Mouse (Mus musculus) skeletal muscle tissue, adult 2 months (tissue): ENCODE measurements around the gene Nfe2l1.
A peak's percentile ranks its signal among the peaks of the same experiment; 100 is the strongest.
"Not testable (repeated sequence)": the region's sequence is repeated elsewhere in the genome, so short reads cannot be mapped to it uniquely, and the experiment has no call there.

Experiments
- DNase-seq: peaks from one replicate; pipeline ENCODE4 v3.0.0-alpha.2; 2012; ENCODE audit warnings: low read depth, low spot score

Gene Nfe2l1

GRCm38 (mm10) chr11:96829813-96830538, at the start of gene Nfe2l1:
TSS of gene Nfe2l1 (minus strand) at chr11:96829968.
- peak; percentile 99 for DNase-seq

DNA sequence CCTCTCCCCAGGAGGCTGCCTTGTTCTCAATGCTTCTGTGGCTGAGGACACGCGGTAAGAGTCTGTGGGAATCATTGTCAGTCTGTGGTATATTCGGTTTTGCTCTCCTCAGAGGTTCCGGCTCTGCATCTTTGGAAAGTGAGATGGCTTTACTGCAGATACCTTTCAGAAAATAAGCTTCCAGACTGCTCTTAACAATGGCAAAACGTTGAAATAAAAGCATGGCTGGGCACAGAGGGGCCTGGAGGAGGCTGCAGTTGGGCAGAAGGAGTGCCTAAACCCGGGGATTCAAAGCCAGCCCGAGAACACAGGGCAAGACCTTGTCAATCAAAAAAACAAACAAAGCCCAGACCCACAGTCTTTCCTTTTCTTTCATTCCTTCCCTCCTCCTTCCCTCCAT, 49.6 kb upstream of the Nfe2l1 start:
- DNase-seq = no peak

DNA sequence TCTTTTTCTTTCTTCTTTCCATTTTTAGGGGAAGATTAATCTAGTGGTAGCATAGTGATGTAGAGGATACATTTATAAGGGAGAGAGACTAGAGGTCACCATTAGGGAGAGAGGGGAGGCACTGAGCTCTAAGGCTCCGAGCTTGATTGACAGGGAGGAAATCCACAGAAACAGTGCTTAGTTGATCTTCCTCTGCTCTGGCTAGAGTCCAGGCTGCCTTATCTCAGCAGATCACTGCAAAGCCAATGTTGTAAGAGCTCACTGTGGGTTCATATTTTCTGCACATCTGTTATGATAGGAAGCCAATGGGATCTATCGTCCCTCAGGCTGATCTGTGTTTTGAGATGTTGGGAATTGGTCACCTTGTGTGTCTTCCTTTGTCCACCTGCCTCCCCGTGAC, 48.9 kb upstream of the Nfe2l1 start:
- no peak for DNase-seq

DNA sequence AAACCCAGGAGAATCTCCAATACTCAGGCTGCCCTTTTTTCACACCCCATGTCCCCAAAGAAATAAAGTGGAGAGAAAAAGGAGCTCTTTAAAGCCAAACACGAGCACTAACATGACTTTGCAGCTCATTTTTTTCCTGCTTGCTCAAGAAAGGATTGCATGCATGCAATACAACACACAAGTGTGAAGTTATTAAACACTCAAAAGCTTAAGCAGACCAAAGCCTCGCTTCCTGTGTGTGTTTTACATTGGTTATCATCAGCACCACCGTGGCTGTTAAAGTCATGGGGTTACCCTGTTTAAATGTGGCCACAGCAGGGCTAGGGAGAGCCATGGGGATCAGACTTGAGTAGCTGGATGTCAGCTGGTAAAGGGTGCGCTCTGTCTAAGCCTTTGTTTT, 47.3 kb upstream of the Nfe2l1 start:
- DNase-seq = no peak

DNA sequence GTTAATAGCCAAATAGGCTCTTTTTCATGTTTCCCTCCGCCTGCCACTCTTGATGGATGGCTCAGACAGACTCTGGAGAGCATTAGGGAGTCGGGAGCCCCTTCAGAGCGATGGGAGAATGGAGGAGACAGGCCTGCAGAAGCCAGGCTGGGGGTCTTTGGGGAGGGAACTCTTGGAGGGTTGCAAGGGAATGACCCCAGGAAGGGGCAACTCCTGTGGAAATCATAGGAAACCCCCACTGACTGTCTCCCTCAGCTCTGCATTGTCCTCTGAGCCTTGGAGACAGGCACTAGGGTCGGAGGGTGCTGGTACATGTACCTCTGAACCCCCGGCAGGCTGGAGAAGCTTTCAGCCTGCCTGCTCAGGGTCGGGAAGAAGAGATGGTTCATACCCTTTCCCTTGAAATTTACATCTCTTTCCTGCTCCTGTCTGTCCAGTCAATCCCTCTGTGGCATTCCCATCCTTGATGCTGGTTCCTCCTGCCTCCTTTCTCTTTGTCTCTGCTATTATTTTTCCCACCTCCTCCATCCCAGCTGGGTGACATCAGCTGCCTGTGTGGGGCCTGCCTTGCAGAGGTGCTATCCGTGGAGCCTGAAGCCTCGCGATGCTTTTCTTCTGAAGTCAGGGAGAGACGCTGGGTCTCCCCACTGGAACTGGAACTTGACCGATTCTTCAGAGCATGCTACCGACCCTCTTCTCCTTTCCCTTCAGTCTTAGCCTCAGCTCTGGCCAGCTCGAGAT, 46.7 kb upstream of the Nfe2l1 start:
- no peak for DNase-seq

DNA sequence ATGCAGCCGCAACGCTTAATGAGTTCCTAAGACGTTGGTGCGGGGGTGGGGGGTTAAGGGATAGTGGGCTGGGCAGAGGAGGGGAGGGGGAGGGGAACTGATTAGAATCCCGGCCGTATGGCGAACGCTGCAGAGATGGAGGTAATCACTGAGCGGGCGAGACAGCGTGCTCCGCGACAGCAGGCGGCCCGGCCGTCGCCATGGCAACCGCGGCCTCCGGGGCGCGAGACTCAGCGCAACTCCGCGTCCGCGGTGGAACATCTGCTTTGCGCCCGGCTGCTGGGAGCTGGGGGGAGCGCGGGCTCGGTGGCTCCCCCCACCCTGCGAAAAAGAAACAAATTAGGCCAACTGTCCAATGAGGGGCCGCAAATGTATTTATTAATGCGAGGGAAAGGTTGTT, 46.0 kb upstream of the Nfe2l1 start:
- DNase-seq = no peak

GRCm38 (mm10) chr11:96875270-96875669, 45.5 kb upstream of the Nfe2l1 start:
- DNase-seq = no peak

- peak; percentile 66 for DNase-seq
Measured at GRCm38 (mm10) chr11:96873601-96874140, 43.9 kb upstream of the Nfe2l1 start.

DNA sequence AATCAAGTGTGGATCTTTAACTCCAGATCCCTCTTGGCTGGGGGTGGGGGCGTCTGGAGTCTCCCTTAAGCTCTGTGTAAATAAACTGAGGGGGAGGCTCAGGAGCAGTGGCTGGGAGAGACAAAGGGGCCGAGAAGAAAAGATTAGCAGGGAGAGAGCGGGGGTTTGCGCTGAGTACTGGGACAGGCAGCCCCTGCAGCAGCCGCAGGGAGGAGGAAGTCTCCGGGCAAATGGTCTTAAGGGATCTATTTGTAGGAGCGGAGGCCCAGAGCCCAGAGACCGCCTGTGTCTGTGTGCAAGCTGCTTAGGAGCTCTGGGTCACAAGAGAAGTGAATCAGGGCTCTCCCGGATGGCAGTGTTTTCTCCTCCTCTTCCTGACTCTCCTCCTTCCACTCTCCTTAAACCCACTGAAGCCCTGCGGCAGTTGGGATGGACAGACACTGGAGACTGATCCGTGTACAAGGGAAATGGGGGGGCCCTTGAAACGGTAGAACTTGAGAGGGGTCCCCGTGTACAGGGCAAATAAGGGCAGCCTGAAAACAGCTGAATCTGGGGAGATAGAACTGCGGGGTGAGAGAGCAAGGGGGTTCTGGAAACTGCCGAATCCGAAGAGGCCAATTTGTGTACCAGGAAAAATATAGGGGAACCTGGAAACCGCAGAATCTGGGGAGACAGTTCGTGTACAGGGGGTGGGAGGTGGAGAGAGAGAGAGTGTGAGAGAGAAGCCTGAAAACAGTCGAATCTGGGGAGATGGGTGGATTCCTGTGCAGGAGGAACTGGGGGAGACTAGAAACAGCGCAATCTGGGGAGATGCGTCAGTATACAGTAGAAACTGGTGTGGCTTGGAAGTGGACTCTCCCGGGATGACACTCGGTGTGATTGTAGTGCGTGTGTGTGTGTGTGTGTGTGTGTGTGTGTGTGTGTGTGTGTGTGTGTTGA, 42.9 kb upstream of the Nfe2l1 start:
- no peak for DNase-seq

- peak; percentile 67 for DNase-seq
Measured at GRCm38 (mm10) chr11:96867149-96867548, 37.4 kb upstream of the Nfe2l1 start.

DNA sequence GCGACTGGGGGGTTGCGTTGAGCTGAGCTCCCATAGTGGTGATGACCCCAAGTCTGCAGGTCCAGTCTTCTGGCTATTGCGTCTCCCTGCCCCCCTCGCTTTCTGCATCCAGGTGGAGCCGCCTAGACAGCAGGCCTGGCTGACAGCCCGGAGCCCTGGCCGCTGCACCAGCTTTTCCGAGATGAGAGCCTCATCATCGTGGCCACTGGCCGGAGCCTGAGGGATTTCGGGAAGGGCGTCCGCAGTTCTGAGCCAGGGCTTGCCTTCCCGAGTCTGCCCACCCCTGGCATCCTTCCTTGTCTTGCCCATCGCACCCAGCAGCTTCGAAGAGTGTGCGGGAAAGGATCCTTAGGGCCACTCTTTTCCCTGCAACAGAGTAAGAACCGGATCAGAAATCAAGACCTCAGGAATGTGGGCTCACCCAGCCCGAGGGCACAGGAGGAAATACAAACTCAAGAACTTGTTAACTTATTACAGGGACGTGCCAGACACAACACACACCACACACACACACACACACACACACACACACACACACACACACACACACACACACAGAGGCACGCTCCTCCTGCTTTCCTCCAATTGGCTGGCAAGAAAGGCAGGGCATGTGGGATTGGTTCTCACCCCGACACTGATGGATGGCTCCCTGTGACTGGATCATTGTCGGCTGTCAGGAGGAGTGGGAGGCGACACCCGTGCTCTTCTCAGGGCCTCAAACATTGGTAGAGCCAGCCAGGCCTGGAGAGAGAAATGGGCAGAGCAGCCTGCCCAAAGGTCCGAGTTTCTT, 33.6 kb upstream of the Nfe2l1 start:
- DNase-seq = peak; percentile 79

DNA sequence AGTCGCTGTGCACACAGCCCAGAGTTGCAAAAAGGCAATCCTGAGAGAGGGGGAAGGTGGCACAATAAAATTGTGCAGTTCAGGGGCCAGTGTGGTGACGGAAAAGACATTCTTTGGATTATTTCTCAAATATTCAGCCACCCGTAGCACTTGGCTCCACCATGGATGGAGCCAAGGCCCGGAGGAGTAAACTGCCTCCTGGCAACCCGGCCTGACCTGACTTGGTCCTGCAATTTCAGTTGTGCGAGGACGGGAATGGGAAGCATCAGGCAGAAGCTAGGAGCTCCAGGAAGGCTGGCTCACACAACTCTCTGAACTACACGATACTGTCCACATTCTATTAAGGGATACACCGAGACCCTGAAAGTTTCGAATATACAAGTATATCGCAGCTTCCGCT, 32.8 kb upstream of the Nfe2l1 start:
- no peak for DNase-seq

- DNase-seq = peak; percentile 95
Measured at GRCm38 (mm10) chr11:96861878-96862289, 32.1 kb upstream of the Nfe2l1 start.

DNA sequence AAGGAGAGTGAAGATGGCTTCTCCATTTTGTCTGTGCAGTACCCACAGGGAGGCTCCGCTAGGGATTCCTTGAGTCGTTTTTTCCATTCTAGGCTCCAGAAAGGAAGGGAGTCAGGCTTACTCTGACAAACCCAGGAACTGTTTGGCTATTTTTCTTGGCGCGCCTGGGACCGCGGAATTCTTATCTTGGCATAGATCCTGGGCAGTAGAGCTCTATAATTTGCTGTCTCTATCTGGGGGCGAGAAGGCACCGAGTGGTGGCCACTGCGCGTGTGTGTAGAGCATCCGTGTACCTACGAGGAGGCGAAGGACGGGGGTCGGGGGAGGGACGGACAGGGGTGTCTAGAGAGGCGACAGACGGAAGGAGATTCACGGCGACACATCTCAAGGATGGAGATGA, 31.7 kb upstream of the Nfe2l1 start:
- peak; percentile 75 for DNase-seq

DNA sequence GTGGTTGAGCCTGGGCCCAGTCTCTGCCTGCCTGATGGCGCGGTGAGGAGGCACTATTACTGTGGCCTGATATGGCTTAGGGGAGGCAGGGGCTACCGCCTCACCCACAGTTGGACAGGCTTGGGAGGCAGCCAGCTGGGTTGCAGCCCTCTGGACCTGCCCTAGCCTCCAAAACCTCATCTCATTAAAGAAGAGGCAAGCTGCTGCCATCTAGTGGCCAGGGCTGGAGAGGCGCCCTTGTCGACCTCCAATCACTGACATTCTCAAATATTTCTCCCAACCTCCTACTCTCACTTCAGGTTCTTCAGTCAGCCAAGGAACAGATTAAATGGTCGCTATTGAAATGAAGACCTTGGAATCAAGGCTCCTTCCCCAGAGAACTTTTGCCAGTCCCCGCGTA, 30.8 kb upstream of the Nfe2l1 start:
- peak; percentile 83 for DNase-seq

- DNase-seq = no peak
Measured at GRCm38 (mm10) chr11:96859635-96860034, 29.9 kb upstream of the Nfe2l1 start.

- no peak for DNase-seq
Measured at GRCm38 (mm10) chr11:96857446-96857845, 27.7 kb upstream of the Nfe2l1 start.

- DNase-seq = no peak
Measured at GRCm38 (mm10) chr11:96849681-96850467, 20.1 kb upstream of the Nfe2l1 start, which contains the start of gene Copz2. TSS of gene Copz2 (plus strand) at chr11:96849870.

GRCm38 (mm10) chr11:96849145-96849544, 19.4 kb upstream of the Nfe2l1 start:
- not testable (repeated sequence) for DNase-seq

DNA sequence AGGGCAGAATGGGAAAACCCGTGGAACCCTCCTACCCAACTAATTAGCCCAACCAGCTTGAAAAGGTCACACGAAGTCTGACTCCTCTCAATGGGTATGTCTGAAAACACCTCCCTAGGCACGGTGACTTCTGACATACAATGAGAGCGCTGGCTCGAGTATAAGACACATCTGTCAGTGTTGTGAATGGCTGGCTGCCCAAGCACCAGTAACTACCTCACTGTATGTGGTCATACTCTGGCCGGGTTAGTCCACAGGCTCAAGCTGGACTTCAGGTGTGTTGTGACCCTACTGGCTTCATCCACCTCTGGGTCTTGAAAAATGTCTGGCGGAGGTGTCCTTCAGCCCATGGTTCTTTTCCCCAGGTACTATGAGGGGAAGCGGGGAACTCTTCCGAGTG, 18.9 kb upstream of the Nfe2l1 start:
- no peak for DNase-seq
